Mouse (Mus musculus) skeletal muscle tissue, adult 2 months (tissue): ENCODE results near the gene Usp2.
A peak's percentile ranks its signal among the peaks of the same experiment; 100 is the strongest.

Source experiments
- DNase-seq: peaks from one replicate; pipeline ENCODE4 v3.0.0-alpha.2; 2012; ENCODE audit warnings: low read depth, low spot score

Gene Usp2

DNA sequence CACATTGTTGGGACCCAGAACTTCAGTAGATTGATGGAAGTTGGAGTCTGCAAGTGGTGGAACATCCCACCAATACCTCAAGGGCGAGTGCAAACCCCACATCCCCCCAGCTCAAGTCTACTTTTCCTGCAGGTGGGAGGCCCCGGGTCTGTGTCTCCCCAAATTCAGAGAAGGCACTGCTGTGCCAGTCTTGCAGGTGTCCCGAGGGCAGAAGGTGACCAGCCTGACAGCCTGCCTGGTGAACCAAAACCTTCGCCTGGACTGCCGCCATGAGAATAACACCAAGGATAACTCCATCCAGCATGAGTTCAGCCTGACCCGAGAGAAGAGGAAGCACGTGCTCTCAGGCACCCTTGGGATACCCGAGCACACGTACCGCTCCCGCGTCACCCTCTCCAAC lies 20.4 kb upstream of the Usp2 start:
- DNase-seq: no peak

DNA sequence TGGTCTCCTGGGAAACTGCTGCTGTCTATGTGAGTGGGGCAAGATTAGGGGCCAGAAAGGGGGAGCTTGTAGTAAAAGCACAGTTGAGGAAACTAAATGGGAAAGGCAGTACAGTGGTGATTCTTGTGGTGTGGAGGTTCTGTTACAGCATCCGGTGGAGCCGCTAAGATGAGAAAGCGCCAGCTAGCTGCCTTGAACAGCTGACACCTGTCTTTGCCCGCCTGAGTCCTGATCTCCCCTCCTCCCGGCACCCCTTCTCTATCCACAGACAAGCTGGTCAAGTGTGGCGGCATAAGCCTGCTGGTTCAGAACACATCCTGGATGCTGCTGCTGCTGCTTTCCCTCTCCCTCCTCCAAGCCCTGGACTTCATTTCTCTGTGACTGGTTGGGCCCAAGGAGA lies 19.8 kb upstream of the Usp2 start:
- no peak for DNase-seq

DNA sequence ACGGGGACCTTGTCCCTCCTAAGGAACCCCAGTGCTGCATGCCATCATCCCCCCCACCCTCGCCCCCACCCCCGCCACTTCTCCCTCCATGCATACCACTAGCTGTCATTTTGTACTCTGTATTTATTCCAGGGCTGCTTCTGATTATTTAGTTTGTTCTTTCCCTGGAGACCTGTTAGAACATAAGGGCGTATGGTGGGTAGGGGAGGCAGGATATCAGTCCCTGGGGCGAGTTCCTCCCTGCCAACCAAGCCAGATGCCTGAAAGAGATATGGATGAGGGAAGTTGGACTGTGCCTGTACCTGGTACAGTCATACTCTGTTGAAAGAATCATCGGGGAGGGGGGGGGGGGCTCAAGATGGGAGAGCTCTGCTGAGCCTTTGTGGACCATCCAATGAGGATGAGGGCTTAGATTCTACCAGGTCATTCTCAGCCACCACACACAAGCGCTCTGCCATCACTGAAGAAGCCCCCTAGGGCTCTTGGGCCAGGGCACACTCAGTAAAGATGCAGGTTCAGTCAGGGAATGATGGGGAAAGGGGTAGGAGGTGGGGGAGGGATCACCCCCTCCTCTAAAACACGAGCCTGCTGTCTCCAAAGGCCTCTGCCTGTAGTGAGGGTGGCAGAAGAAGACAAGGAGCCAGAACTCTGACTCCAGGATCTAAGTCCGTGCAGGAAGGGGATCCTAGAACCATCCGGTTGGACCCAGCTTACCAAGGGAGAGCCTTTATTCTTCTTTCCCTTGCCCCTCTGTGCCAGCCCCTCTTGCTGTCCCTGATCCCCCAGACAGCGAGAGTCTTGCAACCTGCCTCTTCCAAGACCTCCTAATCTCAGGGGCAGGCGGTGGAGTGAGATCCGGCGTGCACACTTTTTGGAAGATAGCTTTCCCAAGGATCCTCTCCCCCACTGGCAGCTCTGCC lies 19.0 kb upstream of the Usp2 start:
- DNase-seq: no peak

GRCm38 (mm10) chr9:44048541-44049380 lies 18.1 kb upstream of the Usp2 start:
- no peak for DNase-seq

GRCm38 (mm10) chr9:44049381-44050165 lies 17.2 kb upstream of the Usp2 start:
- no peak for DNase-seq

- no peak for DNase-seq
These were observed 14.0 kb upstream of the Usp2 start for GRCm38 (mm10) chr9:44052855-44053254.

DNA sequence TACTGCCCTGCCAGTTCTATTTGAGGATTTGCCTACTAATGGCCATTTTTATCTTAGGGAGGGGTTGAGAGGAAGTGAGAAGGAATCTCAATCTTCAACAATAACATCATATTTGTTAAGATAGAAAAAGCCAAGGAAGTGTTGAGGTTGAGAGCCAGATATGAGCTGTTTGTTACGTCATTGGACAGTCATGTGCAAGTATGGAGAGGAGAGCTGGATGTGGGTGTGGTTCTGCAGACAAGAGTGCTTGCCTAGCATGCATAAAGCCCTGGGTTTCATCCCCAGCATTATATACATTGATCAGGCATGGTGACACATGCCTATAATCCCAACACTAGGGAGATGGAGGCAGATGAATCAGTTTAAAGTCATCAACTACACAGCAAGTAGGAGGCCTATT lies 12.9 kb upstream of the Usp2 start:
- no peak for DNase-seq

DNA sequence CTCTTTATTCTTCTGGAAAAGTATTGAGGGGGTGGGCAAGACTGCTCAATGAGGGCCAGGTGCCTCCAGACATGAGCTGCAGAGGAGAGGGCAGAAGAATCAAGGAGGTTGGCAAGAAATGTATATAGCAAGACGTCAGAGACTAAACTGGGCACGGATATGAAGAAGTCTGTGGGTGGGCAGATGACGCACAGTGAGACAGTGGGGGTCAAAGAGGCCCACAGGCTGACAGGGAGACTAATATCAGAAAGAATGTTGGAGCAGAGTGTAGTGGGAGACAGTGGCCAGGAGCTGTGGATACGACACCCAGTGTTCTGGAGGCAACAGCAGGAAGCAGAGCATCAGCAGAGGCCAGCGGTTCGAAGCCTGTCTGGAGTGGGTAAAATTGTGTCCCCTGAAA lies 8.2 kb upstream of the Usp2 start:
- no peak for DNase-seq

DNA sequence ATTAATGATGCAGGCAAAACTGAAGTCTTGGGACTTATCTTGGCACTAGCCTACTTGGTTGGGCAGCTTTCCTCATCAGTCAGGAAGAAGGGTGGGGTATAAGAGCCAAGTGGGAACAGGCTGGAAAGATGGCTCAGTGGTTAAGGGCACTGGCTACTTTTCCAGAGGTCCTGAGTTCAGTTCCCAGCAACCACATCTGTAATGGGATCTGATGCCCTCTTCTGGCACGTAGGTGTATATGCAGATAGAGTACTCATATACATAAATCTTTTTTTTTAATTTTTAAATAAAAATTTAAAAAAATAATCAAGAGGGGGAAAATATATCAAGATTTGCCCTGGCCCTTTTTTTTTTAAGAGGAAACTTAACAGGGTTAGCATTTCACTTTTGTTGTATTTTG lies 1.6 kb upstream of the Usp2 start:
- no peak for DNase-seq

DNA sequence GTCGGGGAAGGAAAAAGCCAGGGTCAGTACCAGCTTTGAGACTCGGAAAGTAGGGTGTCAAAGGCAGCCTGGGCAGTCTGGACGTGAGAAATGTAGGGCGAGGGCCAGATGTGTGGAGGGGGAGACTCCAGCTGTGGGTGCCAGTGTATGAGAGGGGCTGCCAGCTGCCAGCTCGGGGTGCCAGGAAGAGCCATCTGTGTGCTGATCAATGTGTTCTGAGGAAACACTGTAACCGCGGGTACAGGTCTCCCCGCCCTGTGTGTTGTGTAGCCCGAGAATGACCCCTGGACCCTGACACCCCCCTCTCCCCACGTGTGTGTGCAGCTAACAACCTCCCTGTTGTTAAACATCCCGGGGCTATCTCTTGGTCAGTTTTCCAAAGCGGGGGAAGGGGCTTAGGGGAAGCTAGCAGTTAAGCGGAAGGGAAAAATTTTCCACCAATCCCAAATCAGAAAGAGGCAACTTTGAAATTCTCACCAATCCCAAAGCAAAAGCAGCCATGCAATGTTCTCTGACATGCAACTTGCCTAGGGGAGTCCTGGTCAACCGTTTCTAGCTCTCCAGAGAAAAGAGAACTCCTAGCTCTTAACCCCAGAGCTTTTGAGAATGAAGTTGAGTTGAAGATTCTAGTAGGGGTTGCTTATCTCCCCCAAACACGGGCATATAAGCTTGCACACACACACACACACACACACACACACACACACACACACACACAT lies 579 bp downstream of the Usp2 start:
- no peak for DNase-seq

DNA sequence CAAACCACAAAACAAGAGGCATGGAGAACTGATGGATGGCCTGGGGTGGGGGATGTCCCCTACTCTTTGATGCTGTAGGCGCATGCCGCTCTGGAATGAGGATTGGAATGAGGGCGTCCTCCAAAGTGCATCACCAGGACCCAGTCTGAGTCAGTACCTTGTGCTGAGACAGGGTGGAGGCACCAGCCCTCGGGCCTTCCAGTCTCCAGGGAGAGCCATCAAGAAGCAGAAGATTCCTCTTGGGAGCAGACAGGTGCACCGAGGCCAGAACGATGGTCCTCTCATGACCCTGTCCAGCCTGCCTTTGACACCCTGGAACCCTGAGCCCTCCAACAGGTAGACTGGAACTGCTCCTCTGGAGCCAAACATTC lies 1.1 kb downstream of the Usp2 start:
- DNase-seq: no peak

- DNase-seq: peak; percentile 80
These were observed 2.4 kb downstream of the Usp2 start for GRCm38 (mm10) chr9:44069252-44069651.

GRCm38 (mm10) chr9:44070113-44070843 lies 3.5 kb downstream of the Usp2 start:
- peak; percentile 83 for DNase-seq

GRCm38 (mm10) chr9:44070844-44071231 lies 4.0 kb downstream of the Usp2 start:
- DNase-seq: peak; percentile 72

GRCm38 (mm10) chr9:44071914-44072598 lies 5.2 kb downstream of the Usp2 start:
- peak; percentile 56 for DNase-seq

GRCm38 (mm10) chr9:44072599-44072915 lies 5.7 kb downstream of the Usp2 start:
- peak; percentile 96 for DNase-seq

DNA sequence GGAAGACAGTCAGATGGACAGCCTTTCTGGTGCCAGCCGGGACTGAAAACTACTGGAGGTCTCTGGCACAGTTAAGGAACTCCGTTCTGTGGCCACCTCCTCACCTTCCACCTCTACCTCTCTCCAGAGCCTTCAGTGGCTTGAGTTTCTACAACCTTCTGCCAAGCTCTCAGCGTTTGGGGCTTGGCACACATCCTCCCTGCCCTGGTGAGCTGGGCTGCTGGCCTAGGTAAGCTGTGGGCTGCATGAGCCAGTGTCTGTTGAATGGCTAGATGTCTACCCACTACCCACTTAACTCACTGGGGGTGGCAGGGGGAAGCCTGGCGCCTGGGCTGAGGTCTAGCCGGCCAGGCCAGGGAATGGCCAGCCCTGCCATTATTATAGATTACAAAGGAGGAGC lies 6.3 kb downstream of the Usp2 start:
- DNase-seq: peak; percentile 72

DNA sequence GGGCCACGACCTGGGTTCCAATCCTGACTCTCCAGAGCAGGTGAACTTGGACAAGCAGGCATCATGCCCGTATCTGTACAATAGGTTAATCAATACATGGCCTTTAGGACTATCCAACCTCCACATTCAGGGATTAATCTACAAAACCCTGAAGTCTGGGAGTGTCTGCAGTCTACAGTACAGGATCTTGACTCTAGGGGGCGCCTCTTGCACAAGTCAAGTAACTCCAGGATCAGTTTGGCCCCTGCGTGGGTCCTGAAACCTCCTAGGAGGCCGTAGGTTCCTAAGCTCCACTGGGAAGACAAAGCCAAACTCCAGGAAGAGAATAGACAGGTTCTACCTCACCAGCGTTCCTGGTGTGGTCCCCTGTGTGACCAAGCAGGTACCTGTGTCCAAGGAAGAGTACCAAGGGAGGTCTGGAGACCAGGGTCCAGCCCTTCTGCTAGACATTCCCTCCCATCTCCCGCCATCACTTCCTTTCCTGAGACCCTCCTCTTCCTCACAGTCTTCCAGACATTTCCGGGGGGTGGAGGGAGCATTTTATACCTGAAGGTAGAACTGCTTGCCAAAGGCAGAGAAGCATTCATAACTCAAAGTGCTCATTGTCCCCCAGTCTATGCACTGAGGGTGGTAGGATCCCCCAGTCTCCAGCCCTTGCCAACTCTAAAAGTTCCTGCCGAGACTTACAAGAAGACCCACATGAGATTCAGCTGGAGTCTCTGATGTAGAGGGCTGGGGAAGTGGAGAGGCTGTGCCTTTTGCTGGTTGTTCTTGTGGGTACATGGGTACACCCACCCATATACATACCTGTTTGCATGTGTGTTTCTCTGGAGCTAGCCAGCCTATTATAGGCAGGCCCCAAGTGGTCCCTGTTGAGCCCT lies 7.8 kb downstream of the Usp2 start:
- peak; percentile 66 for DNase-seq
